In genomic region chr12:85219236-85219904, GRCm38 (mm10) we compare ENCODE assay signal across 7 mouse cellular contexts. TPM values are rescaled to one million over a fixed set of nuclear protein-coding genes. Genes with fewer than 3 reads are reported as not detected.
DNase-seq lines count a peak whose midpoint lies in the region; ATAC-seq and TF ChIP-seq lines count a peak whose summit lies in the region.

Gene Eif2b2 (plus strand): TSS chr12:85219481.

- no peak for TF ChIP-seq CTCF in kidney, adult 2 months (conservative IDR thresholded peaks at IDR 0.05; ENCODE audit: insufficient read depth, insufficient read length, low read depth, low read length)
- no peak for TF ChIP-seq CTCF in spleen, adult 2 months (IDR thresholded peaks at IDR 0.05; ENCODE audit: extremely low read depth, insufficient read depth, insufficient read length, insufficient replicate concordance)

- peak within 1 kb of the TSS; percentile 75 for H3K9ac ChIP-seq in embryonic facial prominence, embryonic 12.5 days
- H3K9ac ChIP-seq in limb, embryonic 12.5 days (replicated peaks): peak within 1 kb of the TSS; percentile 72
- peak within 1 kb of the TSS; percentile 62 for H3K9ac ChIP-seq in midbrain, embryonic 15.5 days

- TF ChIP-seq POLR2A in kidney, adult 2 months (IDR thresholded peaks at IDR 0.05; ENCODE audit: low read depth, low read length): peak; percentile 11
- peak; percentile 10; the same call in 1 of the 2 replicates for TF ChIP-seq POLR2A in spleen, adult 2 months (IDR thresholded peaks at IDR 0.05; ENCODE audit: low read depth, low read length)

- H3K9me3 ChIP-seq in embryonic facial prominence, embryonic 12.5 days: no peaks in the 10 kb centered on the region
- no peaks in the 10 kb centered on the region for H3K9me3 ChIP-seq in limb, embryonic 12.5 days
- H3K9me3 ChIP-seq in midbrain, embryonic 15.5 days: no peaks in the 10 kb centered on the region

- peaks cover 20% of the 10 kb centered on the region for H3K4me1 ChIP-seq in embryonic facial prominence, embryonic 12.5 days
- no peaks in the 10 kb centered on the region for H3K4me1 ChIP-seq in kidney, adult 2 months (ENCODE audit: control insufficient read depth, insufficient read depth, low read length)
- peaks cover 15% of the 10 kb centered on the region for H3K4me1 ChIP-seq in limb, embryonic 12.5 days (replicated peaks)
- peaks cover 23% of the 10 kb centered on the region for H3K4me1 ChIP-seq in midbrain, embryonic 15.5 days
- peaks cover 2% of the 10 kb centered on the region; the same call in 1 of the 2 replicates for H3K4me1 ChIP-seq in spleen, adult 2 months (ENCODE audit: control insufficient read depth, insufficient read depth, insufficient read length)

- peak within 1 kb of the TSS; percentile 90 for H3K4me2 ChIP-seq in embryonic facial prominence, embryonic 12.5 days (replicated peaks)
- H3K4me2 ChIP-seq in limb, embryonic 12.5 days: peak within 1 kb of the TSS; percentile 93
- H3K4me2 ChIP-seq in midbrain, embryonic 15.5 days: peak within 1 kb of the TSS; percentile 97

- DNase-seq in adrenal gland, postnatal 25 days: peak; percentile 98
- peak; percentile 100 for DNase-seq in heart, adult 18-20 months
- DNase-seq in kidney, adult 2 months: peak; percentile 99
- DNase-seq in spleen, adult 2 months (ENCODE audit: low read depth in 1 of 2, low spot score in 2 of 2): peak; percentile 91 to 96

- peak within 1 kb of the TSS; percentile 64 for H3K27ac ChIP-seq in embryonic facial prominence, embryonic 12.5 days
- H3K27ac ChIP-seq in kidney, adult 2 months (ENCODE audit: insufficient read depth, low read depth, low read length): peak within 1 kb of the TSS; percentile 26; the same call in 1 of the 2 replicates
- H3K27ac ChIP-seq in limb, embryonic 12.5 days: peak within 1 kb of the TSS; percentile 64
- peak within 1 kb of the TSS; percentile 84 for H3K27ac ChIP-seq in midbrain, embryonic 15.5 days
- H3K27ac ChIP-seq in spleen, adult 2 months (ENCODE audit: insufficient read depth, low read length): peak within 1 kb of the TSS; percentile 58

- peaks cover 36% of the 10 kb centered on the region for H3K36me3 ChIP-seq in embryonic facial prominence, embryonic 12.5 days
- H3K36me3 ChIP-seq in kidney, adult 2 months (ENCODE audit: control insufficient read depth, insufficient read depth, low read length): peaks cover 2% of the 10 kb centered on the region; the same call in 1 of the 2 replicates
- peaks cover 35% of the 10 kb centered on the region for H3K36me3 ChIP-seq in limb, embryonic 12.5 days
- H3K36me3 ChIP-seq in midbrain, embryonic 15.5 days (replicated peaks): peaks cover 17% of the 10 kb centered on the region
- H3K36me3 ChIP-seq in spleen, adult 2 months (ENCODE audit: control insufficient read depth, insufficient read depth, low read length): peaks cover 13% of the 10 kb centered on the region

- no peaks in the 10 kb centered on the region for H3K27me3 ChIP-seq in embryonic facial prominence, embryonic 12.5 days
- no peaks in the 10 kb centered on the region for H3K27me3 ChIP-seq in kidney, adult 2 months (replicated peaks; ENCODE audit: control insufficient read depth, insufficient read depth, low read length)
- no peaks in the 10 kb centered on the region for H3K27me3 ChIP-seq in limb, embryonic 12.5 days
- H3K27me3 ChIP-seq in midbrain, embryonic 15.5 days (replicated peaks): no peaks in the 10 kb centered on the region
- H3K27me3 ChIP-seq in spleen, adult 2 months (ENCODE audit: control insufficient read depth, insufficient read depth, low read length): no peaks in the 10 kb centered on the region

- ATAC-seq in embryonic facial prominence, embryonic 12.5 days (ENCODE audit: insufficient number of reproducible peaks, insufficient read depth, low FRiP score, low TSS enrichment): peak; percentile 98
- peak; percentile 99 for ATAC-seq in limb, embryonic 12.5 days (ENCODE audit: insufficient number of reproducible peaks, insufficient read depth, low FRiP score, low TSS enrichment, low read depth)
- peak; percentile 100 for ATAC-seq in midbrain, embryonic 15.5 days (replicated peaks)

- under 1% methylated on average over 53 of the region's 54 CpGs for WGBS in embryonic facial prominence, embryonic 12.5 days
- under 1% methylated on average over 54 of the region's 54 CpGs for WGBS in kidney, adult 2 months
- under 1% methylated on average over 54 of the region's 54 CpGs for WGBS in limb, embryonic 12.5 days
- 0% methylated on average over 54 of the region's 54 CpGs for WGBS in midbrain, embryonic 15.5 days
- under 1% methylated on average over 54 of the region's 54 CpGs for WGBS in spleen, adult 2 months

- peak within 1 kb of the TSS; percentile 81 for H3K4me3 ChIP-seq in embryonic facial prominence, embryonic 12.5 days
- H3K4me3 ChIP-seq in kidney, adult 2 months (ENCODE audit: insufficient read depth, low read depth, low read length): peak within 1 kb of the TSS; percentile 78
- peak within 1 kb of the TSS; percentile 85 for H3K4me3 ChIP-seq in limb, embryonic 12.5 days (replicated peaks)
- peak within 1 kb of the TSS; percentile 76 for H3K4me3 ChIP-seq in midbrain, embryonic 15.5 days
- H3K4me3 ChIP-seq in spleen, adult 2 months (ENCODE audit: extremely low read depth, insufficient read depth, insufficient read length): peak within 1 kb of the TSS; percentile 92

RNA-seq across cellular contexts. Expression of gene Eif2b2, which starts in this region (rescaled TPM):
- total RNA-seq in adrenal gland, postnatal 25 days (2021): 68.0 and 83.9 TPM in 2 replicates
- 79.0 and 88.2 TPM in 2 replicates for polyA plus RNA-seq in embryonic facial prominence, embryonic 12.5 days (2016; fragmentation: Nextera tagmentation; extraction: Ambion mirVana)
- 10 to 100 TPM; 43.5 to 48.3 TPM for total RNA-seq in heart, adult 18-20 months (2021)
- polyA plus RNA-seq in kidney, adult 2 months (2012; rRNA removed): 101 and 112 TPM in 2 replicates
- 80.6 and 83.3 TPM in 2 replicates for polyA plus RNA-seq in limb, embryonic 12.5 days (2016; fragmentation: Nextera tagmentation; extraction: Ambion mirVana)
- 78.2 and 88.8 TPM in 2 replicates for polyA plus RNA-seq in midbrain, embryonic 15.5 days (2015; fragmentation: Nextera tagmentation; extraction: Ambion mirVana)
- polyA plus RNA-seq in spleen, adult 2 months (2012; rRNA removed): 90.6 and 110 TPM in 2 replicates

Comparison
In these comparisons a context has a peak if more than half of its experiments do, and no peak if none do; other contexts are left out.
1. Peak in every context shown above with its lines: DNase-seq, ATAC-seq, H3K4me3 ChIP-seq and H3K27ac ChIP-seq.
2. H3K27ac ChIP-seq: peak in every context shown above with its lines; median percentile 84 in midbrain, embryonic 15.5 days; 64 in embryonic facial prominence, embryonic 12.5 days; 64 in limb, embryonic 12.5 days; 58 in spleen, adult 2 months; 26 in kidney, adult 2 months.